Mouse (Mus musculus): ENCODE measurements around the gene Ssr2. TPM values are rescaled to one million over a fixed set of nuclear protein-coding genes. Genes with fewer than 3 reads are reported as not detected.
A peak's percentile ranks its signal among the peaks of the same experiment; 100 is the strongest.

Ssr2 gene
- total and polyA plus RNA-seq, 3 experiments: 346 to 377 (median 364) TPM

DNA sequence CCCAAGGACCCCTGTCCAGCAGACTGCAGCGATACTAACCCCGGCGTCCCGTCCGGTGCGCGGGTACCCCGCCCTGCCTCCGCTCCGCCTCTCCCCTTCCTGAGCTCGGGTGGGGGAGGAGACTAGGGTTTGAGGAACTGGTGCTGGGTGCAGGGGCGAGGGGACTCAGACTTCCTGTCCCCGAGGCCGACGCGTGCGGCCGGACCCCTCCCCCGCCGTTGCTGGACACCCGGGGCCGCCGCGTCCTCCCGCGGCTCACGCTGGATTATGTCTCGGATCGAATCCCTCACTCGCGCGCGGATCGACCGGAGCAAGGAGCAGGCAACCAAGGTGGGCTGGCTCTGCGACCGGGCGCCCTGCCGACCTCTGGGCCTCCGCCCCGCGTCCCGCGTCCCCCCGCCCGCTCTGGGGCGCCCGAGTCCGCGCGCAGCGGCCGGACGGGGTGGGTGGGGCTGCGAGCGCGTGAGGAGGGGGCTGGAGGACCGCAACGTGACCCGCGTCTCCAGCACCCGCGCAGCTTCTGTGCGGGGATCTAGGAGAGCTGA, 45.4 kb downstream of the Ssr2 start (continued):
- TF ChIP-seq BHLHE40 (IDR thresholded peaks at IDR 0.05; ENCODE audit: low read depth, low read length): peak; percentile 76
- TF ChIP-seq SIN3A (IDR thresholded peaks at IDR 0.05; ENCODE audit: low read length): no peak
- no peak for TF ChIP-seq RAD21 (IDR thresholded peaks at IDR 0.05; ENCODE audit: low read depth, low read length)
- TF ChIP-seq UBTF (IDR thresholded peaks at IDR 0.05; ENCODE audit: low read depth, low read length): peak; percentile 69; the same call in 1 of the 2 replicates
- peak; percentile 66; the same call in 1 of the 2 replicates for TF ChIP-seq CHD2 (IDR thresholded peaks at IDR 0.05; ENCODE audit: low read length)
- no peak; the same call in 1 of the 2 replicates for TF ChIP-seq ZMIZ1 (IDR thresholded peaks at IDR 0.05; ENCODE audit: low read depth, low read length)
- no peak for TF ChIP-seq ZKSCAN1 (IDR thresholded peaks at IDR 0.05; ENCODE audit: borderline replicate concordance, low read depth, low read length)
- TF ChIP-seq GABPA (IDR thresholded peaks at IDR 0.05; ENCODE audit: insufficient replicate concordance, low read depth, low read length): no peak
- TF ChIP-seq MEF2A (IDR thresholded peaks at IDR 0.05; ENCODE audit: borderline replicate concordance, low read depth, low read length): no peak
- no peak for TF ChIP-seq MXI1 (IDR thresholded peaks at IDR 0.05; ENCODE audit: low read depth, low read length)
- TF ChIP-seq RCOR1 (conservative IDR thresholded peaks at IDR 0.05; ENCODE audit: low read depth, low read length): no peak
- TF ChIP-seq IRF4 (IDR thresholded peaks at IDR 0.05; ENCODE audit: low read depth, low read length): peak; percentile 55; the same call in 1 of the 2 replicates
- no peak for TF ChIP-seq E2F4 (IDR thresholded peaks at IDR 0.05; ENCODE audit: insufficient replicate concordance, low read depth, low read length)
- TF ChIP-seq CTCF (conservative IDR thresholded peaks at IDR 0.05 in 1 of 2, IDR thresholded peaks at IDR 0.05 in 1 of 2; ENCODE audit: low read depth in 2 of 2, low read length in 2 of 2): no peak

DNA sequence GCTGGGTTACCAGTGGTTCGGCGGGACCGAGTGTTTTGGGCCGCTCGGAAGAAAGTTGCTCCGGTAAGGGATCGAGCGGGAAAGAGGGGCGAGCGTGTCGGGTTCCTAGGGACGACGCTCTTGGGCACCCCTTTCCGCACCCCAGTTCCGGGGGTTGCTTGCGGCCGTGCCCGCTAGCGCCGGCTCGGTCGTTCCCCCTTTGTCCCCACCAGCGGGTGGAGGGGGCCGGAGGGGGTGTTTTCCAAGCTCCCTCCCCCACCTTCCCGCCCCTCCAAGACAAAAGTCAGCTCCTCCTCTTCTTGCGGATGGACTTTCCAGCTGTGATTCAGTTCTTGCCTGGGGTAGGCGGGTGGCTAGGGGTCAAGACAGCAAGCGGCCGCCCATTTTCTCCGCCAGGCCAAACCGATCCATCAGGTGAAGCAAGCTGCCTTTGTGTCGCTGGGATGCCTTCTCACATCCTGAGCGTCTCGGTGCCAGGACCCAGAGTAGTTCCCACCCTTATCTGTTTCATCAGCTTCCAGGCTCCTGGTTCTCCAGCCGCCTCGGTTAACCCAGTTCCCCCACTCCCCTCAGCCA, 45.9 kb downstream of the Ssr2 start:
- peaks cover 19 to 68% of the 10 kb centered on the region in 2 experiments for H3K4me1 ChIP-seq (ENCODE audit: control insufficient read depth in 1 of 2, insufficient read depth in 2 of 2)
- H3K9me3 ChIP-seq (replicated peaks; ENCODE audit: low read length): no peaks in the 10 kb centered on the region
- peaks cover 8% of the 10 kb centered on the region for H3K27me3 ChIP-seq (replicated peaks)
- dilution Hi-C loops (cut with MboI; ENCODE audit: extremely low pct_ligation_motif_present, extremely low pct_unique_long_range_greater_than_20kb, low sequenced_read_pairs): no loop called here
- H3K4me3 ChIP-seq (replicated peaks in 1 of 3; ENCODE audit: low read depth in 2 of 3, low read length in 2 of 3, poor library complexity in 1 of 3): peak overlapping the region; percentile 88 to 97 (median 88)
- H3K79me2 ChIP-seq (replicated peaks; ENCODE audit: control insufficient read depth, extremely low read depth, insufficient read depth, poor library complexity, severe bottlenecking): peaks cover 55% of the 10 kb centered on the region
- peaks cover 15 to 30% of the 10 kb centered on the region in 2 experiments for H3K36me3 ChIP-seq (replicated peaks in 1 of 2; ENCODE audit: control insufficient read depth in 1 of 2, insufficient read depth in 1 of 2, low read length in 1 of 2)
- TF ChIP-seq MXI1 (IDR thresholded peaks at IDR 0.05; ENCODE audit: low read depth, low read length) (peak; percentile 61), IRF4 (IDR thresholded peaks at IDR 0.05; ENCODE audit: low read depth, low read length) (0 out of 2 replicates have a peak, but pooled peaks have one; percentile 9), MEF2A (IDR thresholded peaks at IDR 0.05; ENCODE audit: borderline replicate concordance, low read depth, low read length) (0 out of 2 replicates have a peak, but pooled peaks have one; percentile 5), SIN3A (IDR thresholded peaks at IDR 0.05; ENCODE audit: low read length) (peak; percentile 76), POLR2A (IDR thresholded peaks at IDR 0.05; ENCODE audit: low read depth, low read length) (no peak)
- DNase-seq (ENCODE audit: extremely low read depth): no peak
- H3K4me2 ChIP-seq (ENCODE audit: insufficient read depth, low read depth, poor library complexity, severe bottlenecking): peak overlapping the region; percentile 78
- in situ Hi-C loops (cut with MboI; ENCODE audit: low pct_ligation_motif_present, low pct_unique_long_range_greater_than_20kb, low sequenced_read_pairs): loop anchor here (25.0 kb wide), 1 partner anchor 116 kb away; no protein-coding TSS in a partner anchor
- peak overlapping the region; percentile 97 for H3K9ac ChIP-seq (ENCODE audit: insufficient read depth, low read depth)
- peak overlapping the region; percentile 70 for H3K27ac ChIP-seq (ENCODE audit: insufficient read depth, low read depth)

Measured in CH12.LX (cell line).